Mouse (Mus musculus): Measurements from ENCODE around the gene Bsnd. TPM values are rescaled to one million over a fixed set of nuclear protein-coding genes. Genes with fewer than 3 reads are reported as not detected.

The Bsnd gene
- total and polyA plus RNA-seq, 3 experiments = 0.59 to 3.0 (median 1.8) TPM

- H3K4me2 ChIP-seq (ENCODE audit: insufficient read depth, low read depth, poor library complexity, severe bottlenecking) = no peak overlapping the region
- DNase-seq (ENCODE audit: extremely low read depth) = no peak
- in situ Hi-C loops (cut with MboI; ENCODE audit: low pct_ligation_motif_present, low pct_unique_long_range_greater_than_20kb, low sequenced_read_pairs) = no loop called here
These were observed 30.1 kb downstream of the Bsnd start for GRCm38 (mm10) chr4:106462016-106462415.

GRCm38 (mm10) chr4:106454541-106454940 is 37.5 kb downstream of the Bsnd start:
- no peak overlapping the region for H3K4me3 ChIP-seq (replicated peaks in 1 of 3; ENCODE audit: low read depth in 2 of 3, low read length in 2 of 3, poor library complexity in 1 of 3)

More at GRCm38 (mm10) chr4:106462016-106462415, 30.1 kb downstream of the Bsnd start:
- Histone ChIP-seq H3K36me3 (replicated peaks in 1 of 2; ENCODE audit: control insufficient read depth in 1 of 2, insufficient read depth in 1 of 2, low read length in 1 of 2) (no peaks in the 10 kb centered on the region), H3K4me1 (ENCODE audit: control insufficient read depth in 1 of 2, insufficient read depth in 2 of 2) (no peaks in the 10 kb centered on the region), H3K4me3 (replicated peaks in 1 of 3; ENCODE audit: low read depth in 2 of 3, low read length in 2 of 3, poor library complexity in 1 of 3) (no peak overlapping the region), H3K9me3 (replicated peaks; ENCODE audit: low read length) (no peaks in the 10 kb centered on the region), H3K9ac (ENCODE audit: insufficient read depth, low read depth) (no peak overlapping the region), H3K27me3 (replicated peaks) (peaks cover 75% of the 10 kb centered on the region), H3K27ac (ENCODE audit: insufficient read depth, low read depth) (no peak overlapping the region), H3K79me2 (replicated peaks; ENCODE audit: control insufficient read depth, extremely low read depth, insufficient read depth, poor library complexity, severe bottlenecking) (no peaks in the 10 kb centered on the region)
- dilution Hi-C loops (cut with MboI; ENCODE audit: extremely low pct_ligation_motif_present, extremely low pct_unique_long_range_greater_than_20kb, low sequenced_read_pairs) = no loop called here
- no peak for TF ChIP-seq ETS1 (conservative IDR thresholded peaks at IDR 0.05; ENCODE audit: low read depth, low read length)
- TF ChIP-seq UBTF (IDR thresholded peaks at IDR 0.05; ENCODE audit: low read depth, low read length) = no peak
- TF ChIP-seq CTCF (conservative IDR thresholded peaks at IDR 0.05 in 1 of 2, IDR thresholded peaks at IDR 0.05 in 1 of 2; ENCODE audit: low read depth in 2 of 2, low read length in 2 of 2) = no peak
- no peak for TF ChIP-seq ZNF384 (IDR thresholded peaks at IDR 0.05; ENCODE audit: low read depth, low read length)
- TF ChIP-seq MAZ (IDR thresholded peaks at IDR 0.05; ENCODE audit: low read depth, low read length) = no peak
- TF ChIP-seq ELF1 (IDR thresholded peaks at IDR 0.05; ENCODE audit: low read depth, low read length) = no peak
- no peak for TF ChIP-seq RAD21 (IDR thresholded peaks at IDR 0.05; ENCODE audit: low read depth, low read length)
- TF ChIP-seq PAX5 (IDR thresholded peaks at IDR 0.05; ENCODE audit: low read length) = no peak
- TF ChIP-seq BHLHE40 (IDR thresholded peaks at IDR 0.05; ENCODE audit: low read depth, low read length) = no peak
- TF ChIP-seq JUN (IDR thresholded peaks at IDR 0.05; ENCODE audit: insufficient read depth, low read depth, low read length) = no peak
- no peak for TF ChIP-seq MEF2A (IDR thresholded peaks at IDR 0.05; ENCODE audit: borderline replicate concordance, low read depth, low read length)
- no peak for TF ChIP-seq MYC (IDR thresholded peaks at IDR 0.05; ENCODE audit: low read depth, low read length)
- no peak for TF ChIP-seq HCFC1 (IDR thresholded peaks at IDR 0.05; ENCODE audit: low read depth, low read length)
- TF ChIP-seq SMC3 (IDR thresholded peaks at IDR 0.05; ENCODE audit: low read depth, low read length) = no peak
- no peak for TF ChIP-seq MAX (IDR thresholded peaks at IDR 0.05; ENCODE audit: low read length)
- no peak for TF ChIP-seq POLR2A (IDR thresholded peaks at IDR 0.05; ENCODE audit: low read depth, low read length)
- TF ChIP-seq MAFK (IDR thresholded peaks at IDR 0.05; ENCODE audit: insufficient replicate concordance, low read length) = no peak
- no peak for TF ChIP-seq ZKSCAN1 (IDR thresholded peaks at IDR 0.05; ENCODE audit: borderline replicate concordance, low read depth, low read length)
- TF ChIP-seq MXI1 (IDR thresholded peaks at IDR 0.05; ENCODE audit: low read depth, low read length) = no peak

More at GRCm38 (mm10) chr4:106454541-106454940, 37.5 kb downstream of the Bsnd start:
- Histone ChIP-seq H3K79me2 (replicated peaks; ENCODE audit: control insufficient read depth, extremely low read depth, insufficient read depth, poor library complexity, severe bottlenecking) (no peaks in the 10 kb centered on the region), H3K9me3 (replicated peaks; ENCODE audit: low read length) (peaks cover 6% of the 10 kb centered on the region), H3K27me3 (replicated peaks) (peaks cover 90% of the 10 kb centered on the region), H3K27ac (ENCODE audit: insufficient read depth, low read depth) (no peak overlapping the region), H3K4me2 (ENCODE audit: insufficient read depth, low read depth, poor library complexity, severe bottlenecking) (no peak overlapping the region), H3K36me3 (replicated peaks in 1 of 2; ENCODE audit: control insufficient read depth in 1 of 2, insufficient read depth in 1 of 2, low read length in 1 of 2) (no peaks in the 10 kb centered on the region), H3K9ac (ENCODE audit: insufficient read depth, low read depth) (no peak overlapping the region), H3K4me1 (ENCODE audit: control insufficient read depth in 1 of 2, insufficient read depth in 2 of 2) (no peaks in the 10 kb centered on the region)
- in situ Hi-C loops (cut with MboI; ENCODE audit: low pct_ligation_motif_present, low pct_unique_long_range_greater_than_20kb, low sequenced_read_pairs) = no loop called here
- dilution Hi-C loops (cut with MboI; ENCODE audit: extremely low pct_ligation_motif_present, extremely low pct_unique_long_range_greater_than_20kb, low sequenced_read_pairs) = no loop called here
- no peak for DNase-seq (ENCODE audit: extremely low read depth)
- no peak for TF ChIP-seq GABPA (IDR thresholded peaks at IDR 0.05; ENCODE audit: insufficient replicate concordance, low read depth, low read length)
- TF ChIP-seq TBP (conservative IDR thresholded peaks at IDR 0.05; ENCODE audit: low read depth, low read length) = no peak
- no peak for TF ChIP-seq JUND (conservative IDR thresholded peaks at IDR 0.05; ENCODE audit: low read depth, low read length)
- TF ChIP-seq RAD21 (IDR thresholded peaks at IDR 0.05; ENCODE audit: low read depth, low read length) = no peak
- no peak for TF ChIP-seq KAT2A (IDR thresholded peaks at IDR 0.05; ENCODE audit: insufficient replicate concordance, low read length)
- no peak for TF ChIP-seq SMC3 (IDR thresholded peaks at IDR 0.05; ENCODE audit: low read depth, low read length)
- TF ChIP-seq POLR2A (IDR thresholded peaks at IDR 0.05; ENCODE audit: low read depth, low read length) = no peak
- no peak for TF ChIP-seq ZKSCAN1 (IDR thresholded peaks at IDR 0.05; ENCODE audit: borderline replicate concordance, low read depth, low read length)
- TF ChIP-seq EP300 (IDR thresholded peaks at IDR 0.05; ENCODE audit: low read length) = no peak
- no peak for TF ChIP-seq USF2 (conservative IDR thresholded peaks at IDR 0.05; ENCODE audit: low read depth, low read length)
- TF ChIP-seq ETS1 (conservative IDR thresholded peaks at IDR 0.05; ENCODE audit: low read depth, low read length) = no peak
- no peak for TF ChIP-seq MXI1 (IDR thresholded peaks at IDR 0.05; ENCODE audit: low read depth, low read length)
- TF ChIP-seq ELF1 (IDR thresholded peaks at IDR 0.05; ENCODE audit: low read depth, low read length) = no peak
- no peak for TF ChIP-seq MAX (IDR thresholded peaks at IDR 0.05; ENCODE audit: low read length)
- TF ChIP-seq MAFK (IDR thresholded peaks at IDR 0.05; ENCODE audit: insufficient replicate concordance, low read length) = no peak
- TF ChIP-seq HCFC1 (IDR thresholded peaks at IDR 0.05; ENCODE audit: low read depth, low read length) = no peak
- TF ChIP-seq PAX5 (IDR thresholded peaks at IDR 0.05; ENCODE audit: low read length) = no peak
- TF ChIP-seq BHLHE40 (IDR thresholded peaks at IDR 0.05; ENCODE audit: low read depth, low read length) = no peak

Measured in CH12.LX (cell line).